Mouse (Mus musculus) cerebellum, postnatal 10 days (tissue): ENCODE results near the gene Cdk2ap1.
"Not testable (repeated sequence)": the region's sequence is repeated elsewhere in the genome, so short reads cannot be mapped to it uniquely, and the experiment has no call there.

Experiments
- DNase-seq, 2 experiments: peaks; one replicate each; pipeline ENCODE4 v3.0.0; 2021; ENCODE audit warnings: mixed read lengths in 2 of 2

Gene Cdk2ap1

GRCm38 (mm10) chr5:124362982-124363381 is at the start of gene Cdk2ap1:
Gene Cdk2ap1, minus strand, starts transcription at chr5:124363082.
- not testable (repeated sequence) for DNase-seq

GRCm38 (mm10) chr5:124412163-124412562 is 49.3 kb upstream of the Cdk2ap1 start:
- DNase-seq, result no peak

- DNase-seq, result peak in 1 of 2 experiments; percentile 17
Measured at GRCm38 (mm10) chr5:124410808-124411207, 47.9 kb upstream of the Cdk2ap1 start.

GRCm38 (mm10) chr5:124393726-124394125 is 30.8 kb upstream of the Cdk2ap1 start:
- DNase-seq, result no peak

- no peak for DNase-seq
Measured at GRCm38 (mm10) chr5:124392412-124392811, 29.5 kb upstream of the Cdk2ap1 start.

GRCm38 (mm10) chr5:124387932-124388331 is 25.1 kb upstream of the Cdk2ap1 start:
- peak; percentile 20 to 28 for DNase-seq

GRCm38 (mm10) chr5:124380121-124380520 is 17.2 kb upstream of the Cdk2ap1 start:
- DNase-seq, result no peak

- DNase-seq, result no peak
Measured at GRCm38 (mm10) chr5:124377149-124377548, 14.3 kb upstream of the Cdk2ap1 start.

GRCm38 (mm10) chr5:124376401-124376800 is 13.5 kb upstream of the Cdk2ap1 start:
- no peak for DNase-seq

- no peak for DNase-seq
Measured at GRCm38 (mm10) chr5:124374298-124374697, 11.4 kb upstream of the Cdk2ap1 start.

GRCm38 (mm10) chr5:124366721-124367120 is 3.8 kb upstream of the Cdk2ap1 start:
- DNase-seq, result peak in 1 of 2 experiments; percentile 40

- no peak for DNase-seq
Measured at GRCm38 (mm10) chr5:124365754-124366153, 2.9 kb upstream of the Cdk2ap1 start.

- no peak for DNase-seq
Measured at GRCm38 (mm10) chr5:124364173-124364918, 1.5 kb upstream of the Cdk2ap1 start.

- DNase-seq, result no peak
Measured at GRCm38 (mm10) chr5:124359641-124360040, 3.2 kb downstream of the Cdk2ap1 start.

GRCm38 (mm10) chr5:124356695-124357094 is 6.2 kb downstream of the Cdk2ap1 start:
- DNase-seq, result no peak

GRCm38 (mm10) chr5:124355425-124355959 is 7.4 kb downstream of the Cdk2ap1 start:
- DNase-seq, result peak; percentile 50 to 60

GRCm38 (mm10) chr5:124354574-124355424 is 8.1 kb downstream of the Cdk2ap1 start:
- DNase-seq, result peak; percentile 81 to 84

- peak; percentile 68 to 79 for DNase-seq
Measured at GRCm38 (mm10) chr5:124353726-124354547, 8.9 kb downstream of the Cdk2ap1 start.

GRCm38 (mm10) chr5:124353011-124353725 is 9.7 kb downstream of the Cdk2ap1 start:
- peak in 1 of 2 experiments; percentile 78 for DNase-seq

GRCm38 (mm10) chr5:124352141-124352920 is 10.6 kb downstream of the Cdk2ap1 start:
- DNase-seq, result peak; percentile 92 to 95

- no peak for DNase-seq
Measured at GRCm38 (mm10) chr5:124351604-124352003, 11.3 kb downstream of the Cdk2ap1 start.
